Mouse (Mus musculus) c-Kit-positive CD71-positive TER-119-negative erythroid progenitor cells, embryonic 14.5 days (primary cell): ENCODE measurements at regions not wholly inside any gene's neighbourhood (a gene's known extent, or its start where the extent isn't known, plus 50 kb on each side); places are given as distances from the start of the nearest gene placed in this dataset.

ENCODE experiments used
- DNase-seq: peaks from one replicate; pipeline ENCODE4 v3.0.0-alpha.2; 2013; ENCODE audit warnings: low read depth

DNA sequence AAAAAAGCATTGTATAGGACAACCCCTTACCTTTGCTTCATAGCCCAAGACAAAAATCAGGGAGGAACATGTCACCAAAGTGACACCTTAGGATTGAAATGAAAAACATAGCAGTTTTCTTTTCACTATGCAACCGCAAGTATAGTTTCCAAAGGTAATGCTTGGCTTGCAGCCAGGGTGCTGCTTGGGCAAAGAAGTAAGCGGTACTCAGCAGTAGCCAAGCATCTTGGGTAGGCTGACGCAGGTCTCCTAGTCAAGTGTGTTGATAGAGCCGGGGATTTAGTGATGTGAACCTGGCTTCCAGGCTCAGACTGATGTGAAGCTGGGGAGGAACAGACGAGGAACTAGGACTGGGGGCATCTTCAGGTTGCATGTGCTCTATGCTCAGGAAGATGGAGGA, 138.3 kb upstream of the Cadm1 start:
- DNase-seq: no peak

DNA sequence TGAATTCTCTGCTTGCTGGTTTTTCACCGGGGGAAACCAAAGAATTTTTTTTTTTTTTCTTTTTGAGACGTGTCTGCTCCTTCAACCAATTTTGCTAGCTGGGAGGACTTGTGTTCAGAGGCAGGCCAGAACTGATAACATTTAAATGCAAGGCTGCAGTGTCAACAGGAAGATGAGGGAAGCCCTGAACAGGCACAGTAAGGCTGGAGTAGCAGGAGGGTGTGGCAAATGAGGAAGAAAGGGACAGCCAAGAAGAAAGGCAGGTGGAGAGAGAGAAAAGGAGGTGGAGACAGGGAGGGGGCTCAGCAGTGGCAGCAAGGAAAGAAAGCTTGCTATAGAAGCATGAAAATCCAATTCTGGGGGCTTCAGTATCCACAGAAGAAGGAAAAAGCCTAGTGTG, 130.4 kb upstream of the Cadm1 start:
- no peak for DNase-seq

DNA sequence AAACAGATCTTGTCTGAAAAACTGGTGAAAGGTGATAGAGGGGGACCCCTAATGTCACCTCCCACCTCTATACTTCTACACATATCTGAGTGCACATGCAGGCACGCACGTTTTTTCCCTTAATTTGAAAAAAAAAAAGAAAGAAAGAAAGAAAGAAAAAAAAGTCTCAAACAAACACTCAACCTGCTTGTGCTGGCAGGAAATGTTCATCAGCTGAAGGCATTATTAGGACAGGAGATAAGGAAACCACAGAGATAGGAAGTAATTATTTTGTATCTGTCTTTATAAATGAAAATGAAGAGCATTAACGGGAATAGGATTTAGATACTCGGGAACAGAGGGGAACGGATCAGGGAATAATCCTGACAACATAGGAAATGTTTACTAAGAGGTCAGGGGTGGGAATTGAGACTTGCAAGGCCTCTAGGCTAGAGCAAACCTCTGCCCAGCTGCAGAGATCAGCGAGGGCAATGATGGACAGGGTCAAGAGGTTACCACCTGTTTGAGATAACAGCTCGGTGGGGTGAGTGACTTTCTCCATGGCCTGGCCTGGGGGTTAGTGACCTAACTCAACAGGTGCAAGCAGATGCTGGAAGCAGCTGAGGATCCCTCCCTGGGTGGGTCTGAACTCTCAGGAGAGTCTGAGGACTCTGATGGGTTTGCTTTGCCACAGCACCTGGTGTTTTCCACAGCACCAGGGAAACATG, 129.7 kb upstream of the Cadm1 start:
- DNase-seq: no peak

DNA sequence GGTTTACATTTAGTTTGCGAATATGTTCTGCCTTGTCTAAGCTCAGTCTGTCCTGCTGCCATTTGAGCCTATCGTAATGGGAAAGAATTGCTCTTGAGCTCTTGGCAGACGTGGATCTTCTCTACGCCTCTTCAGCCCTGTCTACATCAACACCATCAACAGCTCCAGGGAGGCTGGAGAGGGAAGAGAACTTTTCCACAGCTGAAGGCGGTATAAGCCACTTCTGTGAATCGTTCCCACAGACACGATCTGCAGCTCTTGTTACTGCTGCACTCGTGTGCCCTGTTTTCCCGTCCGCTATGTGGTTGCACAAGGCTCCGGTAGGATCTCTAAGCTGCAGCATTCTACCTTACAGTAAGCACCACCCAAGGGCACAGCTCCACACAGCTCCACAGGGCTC, 128.5 kb upstream of the Cadm1 start:
- DNase-seq: no peak

DNA sequence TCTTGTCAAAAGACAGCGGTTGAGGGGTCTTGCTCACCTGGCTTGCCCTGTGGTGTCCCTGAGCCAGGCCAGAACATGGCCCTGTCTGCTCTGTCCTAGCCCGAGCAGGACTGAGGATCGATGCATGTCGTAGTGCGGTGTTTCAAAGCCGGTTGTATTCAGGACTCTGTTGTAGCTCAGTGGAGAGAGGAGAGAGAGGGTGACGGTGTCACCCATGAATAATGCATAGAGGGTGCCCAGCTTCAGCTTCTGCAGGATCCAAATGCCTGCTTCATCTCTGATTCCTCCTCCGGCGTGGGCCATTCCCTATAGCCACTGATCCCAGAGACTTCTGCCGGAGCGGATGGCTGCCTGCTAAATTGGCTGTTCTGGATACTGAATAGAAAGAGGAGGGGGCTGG, 126.7 kb upstream of the Cadm1 start:
- DNase-seq: no peak

DNA sequence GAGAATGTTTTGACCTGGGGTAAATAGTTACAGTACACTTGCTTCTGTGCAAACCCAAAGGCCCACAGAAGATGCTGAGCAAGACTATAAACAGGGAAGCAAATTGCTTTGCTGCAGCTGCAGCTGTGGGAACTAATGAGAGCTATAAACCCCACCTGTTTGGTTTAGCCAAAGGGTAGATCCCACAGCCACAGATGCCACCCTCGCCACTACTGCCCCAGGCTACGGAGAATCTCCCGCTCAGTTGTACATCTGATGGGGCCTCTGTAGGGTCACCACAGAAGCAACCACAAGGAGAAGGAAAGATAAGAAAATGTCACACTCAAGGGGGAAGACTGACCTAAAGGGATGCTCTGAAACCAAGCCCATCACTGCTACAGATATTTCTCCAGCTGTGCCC, 125.2 kb upstream of the Cadm1 start:
- DNase-seq: no peak

DNA sequence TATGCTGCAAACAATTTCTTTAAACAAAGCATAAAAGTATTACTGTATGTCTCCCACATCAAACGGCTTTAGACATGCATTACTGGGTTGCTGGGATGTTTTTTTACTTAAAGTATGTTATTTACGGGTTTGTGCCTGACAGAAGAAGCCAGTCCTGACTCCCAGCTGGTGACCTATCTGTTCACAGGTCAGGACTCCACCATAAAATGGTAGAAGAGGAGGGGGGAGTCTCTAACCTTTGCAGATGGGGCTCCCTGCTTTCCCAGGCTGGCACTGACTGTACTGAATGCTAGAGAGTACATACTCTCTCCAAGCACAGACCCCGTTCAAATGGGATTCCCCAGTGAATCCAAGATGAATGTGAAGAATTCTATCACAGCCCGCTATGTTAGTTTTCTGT, 124.4 kb upstream of the Cadm1 start:
- no peak for DNase-seq

DNA sequence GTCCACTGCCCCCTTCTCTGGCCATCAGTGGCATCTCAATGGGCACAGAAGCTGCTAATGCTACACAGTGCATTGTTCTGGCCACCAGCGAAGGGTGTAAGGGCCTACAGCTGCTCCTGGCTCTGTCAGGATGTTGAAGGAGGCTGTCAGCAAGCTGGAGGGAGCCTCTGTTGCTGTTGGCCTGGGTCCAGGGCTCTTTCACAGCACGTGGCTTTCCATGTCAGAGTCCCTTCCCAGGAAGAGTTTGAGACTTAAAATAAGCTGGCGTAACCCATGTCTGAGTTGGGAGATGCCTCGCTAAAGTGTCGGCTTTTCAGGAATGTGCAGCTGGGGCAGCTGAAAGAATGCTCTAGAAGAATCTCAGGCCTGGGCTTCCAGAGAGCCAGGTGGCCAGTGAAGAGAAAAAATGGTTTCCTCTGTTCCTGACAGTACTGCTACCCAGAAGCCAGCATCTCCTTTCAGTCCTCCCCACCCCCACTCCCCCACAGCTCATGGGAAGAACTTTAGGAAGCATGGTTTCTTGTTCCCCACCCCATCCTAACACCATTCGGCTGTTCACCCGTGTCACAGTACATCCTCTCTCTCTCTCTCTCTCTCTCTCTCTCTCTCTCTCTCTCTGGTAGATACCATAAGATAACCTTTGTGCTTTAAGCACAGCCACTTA, 122.8 kb upstream of the Cadm1 start:
- DNase-seq: no peak

DNA sequence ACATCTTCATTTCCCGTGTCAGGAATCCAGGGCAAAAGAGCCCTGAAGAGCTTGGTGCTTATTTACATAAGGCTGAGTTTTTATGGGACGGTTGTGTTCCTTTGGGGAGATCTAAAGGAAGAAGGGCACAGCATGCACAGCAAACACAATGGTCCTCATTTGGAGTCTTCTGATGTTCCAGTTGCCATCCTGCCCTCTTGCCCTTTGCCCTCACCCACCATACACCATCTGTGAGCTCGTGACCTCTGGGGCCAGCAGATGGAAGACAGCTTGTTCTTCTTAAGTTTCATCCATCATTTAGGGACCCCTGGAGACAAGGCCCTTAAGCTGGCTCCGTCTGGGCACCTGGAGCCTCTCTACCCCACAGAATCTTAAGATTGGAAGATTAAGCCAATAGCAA, 121.9 kb upstream of the Cadm1 start:
- no peak for DNase-seq

DNA sequence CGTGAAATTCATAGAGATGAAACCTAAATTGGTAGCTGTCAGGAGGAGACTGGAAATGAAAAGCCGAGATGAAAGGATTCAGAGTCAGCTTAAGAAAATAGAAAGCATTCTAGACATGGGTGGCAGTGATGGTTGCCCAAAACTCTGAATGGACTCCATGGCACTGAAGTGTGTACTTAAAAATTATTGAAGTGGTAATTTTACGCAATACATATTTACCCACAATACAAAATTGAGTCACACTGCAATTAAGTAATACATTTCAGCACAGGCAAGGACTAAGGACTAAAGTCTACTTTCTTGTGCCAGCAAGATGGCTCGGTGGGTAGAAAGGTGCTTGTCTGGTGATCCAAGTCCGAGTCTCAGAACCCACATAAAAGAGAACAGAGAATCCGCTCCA, 120.4 kb upstream of the Cadm1 start:
- no peak for DNase-seq

DNA sequence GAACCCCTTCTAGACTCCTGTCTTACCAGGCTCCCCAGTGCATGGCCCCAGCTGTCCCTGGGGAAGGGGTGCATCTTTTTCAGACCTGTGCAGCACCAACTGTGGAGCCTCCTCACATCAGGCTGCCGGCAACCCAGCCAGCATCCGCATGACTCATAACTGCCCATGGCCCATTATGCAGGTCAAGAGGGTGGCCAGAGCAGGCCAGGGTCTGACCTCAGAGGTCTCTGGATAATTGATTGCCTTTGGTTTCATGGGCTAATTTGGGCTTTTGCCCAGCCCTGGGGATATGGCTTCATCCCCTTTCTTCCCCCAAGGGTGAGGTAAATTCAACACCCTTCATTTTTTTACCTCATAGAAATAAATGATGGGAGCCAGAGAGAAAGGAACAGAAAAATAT, 117.2 kb upstream of the Cadm1 start:
- DNase-seq: no peak

DNA sequence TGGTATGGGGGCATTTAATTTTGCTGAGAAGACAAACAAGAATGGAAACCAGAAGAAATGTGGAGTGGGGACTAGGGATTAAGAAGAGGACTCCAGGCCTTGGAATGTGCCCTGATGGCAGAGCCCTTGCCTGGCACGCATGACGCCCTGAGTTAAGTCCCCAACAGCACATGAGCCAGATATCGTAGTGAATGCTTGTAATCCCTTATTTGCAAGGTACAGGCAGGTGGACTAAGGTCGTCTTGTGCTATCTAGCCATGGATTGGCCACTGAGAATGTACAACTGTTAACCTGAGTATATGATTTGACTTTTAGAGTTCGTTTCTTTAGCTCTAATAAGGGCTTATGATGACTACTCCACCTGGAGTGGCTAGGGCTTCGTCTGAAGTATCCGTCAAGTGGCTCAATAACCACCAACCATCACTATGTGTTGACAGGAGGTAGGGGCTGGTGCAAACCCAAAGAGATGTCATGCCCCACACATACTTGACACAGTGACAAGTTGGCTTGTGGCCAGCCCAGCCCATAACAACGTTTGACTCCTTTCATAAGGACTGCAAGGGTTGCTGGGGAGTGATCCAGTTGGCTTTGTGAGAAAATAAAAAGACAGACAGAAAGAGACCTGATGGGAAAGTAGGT, 115.5 kb upstream of the Cadm1 start:
- DNase-seq: no peak

DNA sequence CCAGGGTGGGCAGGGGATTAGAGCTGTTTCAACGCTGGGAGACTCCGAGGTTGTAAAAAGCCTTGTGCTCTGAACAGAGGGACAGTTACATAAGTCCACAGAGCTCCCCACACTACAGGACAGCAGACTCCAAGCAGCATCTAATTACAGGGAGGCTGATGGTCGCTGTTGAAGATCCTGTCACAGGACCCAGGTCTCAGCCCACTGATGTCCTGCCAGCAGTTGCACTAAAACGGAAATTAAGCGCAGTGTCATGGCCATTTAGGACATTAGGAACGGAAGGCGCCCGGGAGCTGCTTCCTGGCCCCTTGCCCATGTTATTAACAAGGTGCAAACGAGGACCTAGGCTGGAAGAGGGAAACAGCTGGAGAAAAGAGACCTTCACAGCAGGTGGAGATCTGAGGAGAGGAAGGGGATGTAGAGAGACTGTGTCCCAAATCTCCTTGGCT, 107.8 kb upstream of the Cadm1 start:
- no peak for DNase-seq

DNA sequence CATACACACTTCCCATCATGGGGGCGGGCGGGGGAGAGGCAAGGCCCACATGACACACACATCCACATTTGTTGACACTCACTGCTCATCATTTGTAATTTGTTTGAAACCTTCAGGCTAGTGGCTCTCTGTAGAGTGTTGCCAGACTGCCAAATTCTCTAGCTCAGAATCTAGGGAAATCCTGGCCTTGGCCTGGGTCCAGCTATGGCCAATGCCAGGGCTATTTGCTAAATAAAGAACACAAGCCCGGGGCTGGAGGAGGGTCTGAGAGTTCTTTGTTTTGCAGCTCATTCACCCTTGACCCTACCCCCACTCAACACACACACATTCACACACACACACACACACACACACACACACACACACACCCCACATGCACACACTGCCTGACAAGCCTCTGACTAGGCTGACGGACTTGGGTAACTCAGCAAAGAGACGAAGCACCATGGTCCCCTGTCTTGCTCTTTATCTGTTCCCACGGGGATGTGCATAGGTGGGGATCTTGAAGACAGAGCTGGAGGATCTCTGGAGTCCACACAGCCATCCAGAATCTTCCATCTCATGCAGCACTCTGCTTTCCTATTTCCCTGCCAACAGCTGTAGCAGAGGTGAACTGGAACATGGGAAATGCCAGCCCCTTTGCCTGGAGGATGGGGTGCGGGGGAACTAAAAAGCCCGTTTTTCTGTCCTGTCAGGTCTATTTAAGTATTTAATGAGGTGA, 107.1 kb upstream of the Cadm1 start:
- DNase-seq: no peak

DNA sequence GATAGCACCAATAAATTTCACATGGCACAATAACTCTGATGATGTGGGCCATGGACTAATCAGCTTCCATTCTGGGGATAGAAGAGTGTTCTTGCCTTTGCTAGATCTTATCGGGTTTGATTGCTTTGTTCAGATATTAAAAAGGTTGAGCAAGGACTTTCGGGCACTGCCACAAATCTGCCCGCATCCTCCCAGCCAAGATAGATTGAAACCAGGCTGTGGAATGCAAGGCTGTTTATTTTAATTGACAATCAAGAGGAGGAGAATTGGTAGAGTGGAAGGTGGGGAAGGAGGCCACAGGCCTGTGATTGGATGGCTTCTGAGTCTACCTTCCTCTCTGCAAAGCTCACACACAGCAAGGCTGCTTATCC, 106.5 kb upstream of the Cadm1 start:
- DNase-seq: no peak

DNA sequence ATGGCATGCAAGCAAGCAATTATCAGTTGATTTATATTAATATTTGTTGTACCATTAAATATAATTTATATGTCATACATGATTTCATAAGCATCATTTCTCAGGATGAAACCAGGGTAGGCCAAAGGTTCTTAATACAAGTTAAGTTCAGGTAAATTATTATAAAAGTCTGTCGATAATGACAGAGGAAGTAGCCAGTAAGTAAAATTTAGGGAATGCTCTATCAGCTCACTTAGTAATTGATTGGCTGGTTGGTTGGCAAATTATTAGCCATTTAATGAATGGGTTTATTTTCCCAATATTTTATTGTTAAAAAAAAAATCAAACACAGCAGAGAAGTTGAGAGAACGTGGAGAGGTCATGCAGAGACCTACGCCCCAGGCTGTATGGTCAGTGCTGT, 105.8 kb upstream of the Cadm1 start:
- DNase-seq: no peak

DNA sequence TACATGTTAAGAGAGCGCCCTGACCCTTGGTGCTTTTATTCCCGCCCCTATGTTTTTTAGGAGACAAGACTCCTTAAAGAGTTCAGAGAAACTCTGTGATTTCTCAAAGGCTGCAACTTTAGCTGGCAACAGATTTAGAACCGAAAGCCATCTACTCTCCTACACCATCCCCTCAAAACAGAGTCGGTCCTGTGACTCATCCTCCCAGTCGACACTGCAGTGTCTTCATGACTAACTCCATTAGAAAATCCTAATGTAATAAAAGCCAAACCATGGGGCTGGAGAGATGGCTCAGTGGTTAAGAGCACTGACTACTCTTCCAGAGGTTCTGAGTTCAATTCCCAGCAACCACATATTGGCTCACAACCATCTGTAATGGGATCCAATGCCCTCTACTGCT, 103.3 kb upstream of the Cadm1 start:
- no peak for DNase-seq

DNA sequence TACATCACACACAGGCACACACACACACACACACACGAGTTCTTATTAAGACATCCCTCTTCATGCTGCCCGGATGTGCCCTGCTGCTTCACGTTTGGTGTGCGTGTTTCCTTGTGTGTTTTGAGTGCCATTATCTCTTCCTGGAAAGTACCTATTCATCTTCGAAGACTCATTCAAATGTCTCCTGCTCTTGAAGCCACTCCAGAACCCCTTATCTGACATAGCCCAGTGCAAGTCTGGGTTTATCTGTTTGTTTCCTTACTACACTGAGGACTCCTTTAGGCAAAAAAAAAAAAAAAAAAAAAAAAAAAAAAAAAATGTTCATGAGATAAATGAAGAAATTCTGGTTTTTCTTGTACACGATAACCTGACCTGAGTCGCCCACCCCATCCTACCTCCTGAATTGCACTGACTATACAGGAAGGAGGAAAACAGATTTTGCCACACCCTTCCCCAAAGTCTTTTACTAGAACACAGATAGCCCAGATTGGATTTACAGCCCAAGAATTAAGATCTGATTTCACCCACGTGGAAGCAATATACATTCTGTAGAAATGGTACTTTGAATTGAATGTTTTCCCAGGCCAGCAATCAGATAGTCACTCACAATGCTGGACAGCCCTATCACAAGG, 101.1 kb upstream of the Cadm1 start:
- DNase-seq: no peak

DNA sequence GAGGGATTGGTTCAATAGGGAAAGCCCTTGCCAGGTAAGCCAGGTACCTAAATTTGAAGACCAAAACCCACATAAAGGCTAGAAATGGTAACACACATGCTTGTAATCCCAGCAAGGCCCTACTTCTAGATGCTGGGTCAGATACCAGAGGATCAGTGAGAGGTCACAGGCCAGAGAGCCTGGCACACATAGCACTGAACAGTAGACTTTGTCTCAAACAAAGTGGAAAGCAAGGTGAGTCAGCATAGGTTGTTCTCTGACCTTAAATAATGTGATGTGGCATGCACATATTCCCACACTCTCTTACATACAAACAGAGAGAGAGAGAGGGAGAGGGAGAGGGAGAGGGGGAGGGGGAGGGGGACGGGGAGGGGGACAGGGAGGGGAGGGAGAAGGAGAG, 100.3 kb upstream of the Cadm1 start:
- no peak for DNase-seq

DNA sequence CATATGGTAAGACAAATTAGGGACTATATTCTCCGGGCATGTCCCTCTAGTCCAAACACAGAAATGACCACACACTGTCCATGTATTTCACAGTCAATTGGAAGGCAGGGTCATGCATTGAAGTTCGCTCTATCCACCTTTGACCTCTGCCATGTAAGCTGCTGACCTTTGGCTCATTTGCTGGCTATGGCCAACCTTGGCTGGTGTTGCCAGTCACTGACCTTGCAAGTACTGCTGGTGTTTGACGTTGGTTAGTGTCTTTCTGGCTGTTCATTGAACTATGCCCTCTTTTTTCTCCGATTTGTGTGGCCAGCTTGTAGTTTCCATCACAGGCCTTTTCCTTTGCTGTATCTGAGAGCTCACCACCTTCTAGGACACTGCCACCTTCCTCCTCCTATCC, 97.3 kb upstream of the Cadm1 start:
- no peak for DNase-seq

DNA sequence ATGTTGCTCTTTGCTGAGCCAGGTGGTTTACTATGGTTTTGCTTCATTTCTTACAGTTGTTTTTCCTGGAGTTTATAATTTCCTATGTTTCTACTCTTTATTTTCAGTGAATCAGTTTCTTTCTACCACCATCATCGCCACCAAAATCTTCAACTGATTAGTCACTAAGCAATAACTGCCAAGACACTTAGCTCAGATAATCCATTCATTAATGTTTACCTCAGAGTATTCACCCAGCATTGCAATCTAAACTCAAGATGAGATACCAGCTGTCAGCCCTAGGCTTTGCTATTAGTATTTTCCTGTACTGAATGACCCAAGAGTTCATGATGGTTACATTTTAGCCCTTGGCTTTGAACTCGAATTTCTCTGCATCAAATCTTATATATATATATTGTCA, 96.8 kb upstream of the Cadm1 start:
- DNase-seq: no peak

DNA sequence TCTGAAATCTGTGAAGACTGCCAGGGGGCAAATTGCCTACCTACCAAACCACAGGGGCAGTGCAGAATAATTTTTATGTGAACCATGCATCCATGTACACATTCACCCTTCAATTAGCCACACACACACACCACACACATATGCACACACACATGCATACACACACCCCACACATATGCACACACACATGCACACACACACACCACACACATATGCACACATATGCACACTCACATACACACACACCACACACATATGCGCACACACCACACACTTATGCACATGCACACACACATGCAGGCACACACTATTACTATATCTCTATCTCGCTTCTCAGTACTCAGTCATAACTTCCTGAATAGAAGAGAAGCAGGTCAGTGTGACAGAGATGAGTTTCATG, 95.9 kb upstream of the Cadm1 start:
- DNase-seq: no peak

DNA sequence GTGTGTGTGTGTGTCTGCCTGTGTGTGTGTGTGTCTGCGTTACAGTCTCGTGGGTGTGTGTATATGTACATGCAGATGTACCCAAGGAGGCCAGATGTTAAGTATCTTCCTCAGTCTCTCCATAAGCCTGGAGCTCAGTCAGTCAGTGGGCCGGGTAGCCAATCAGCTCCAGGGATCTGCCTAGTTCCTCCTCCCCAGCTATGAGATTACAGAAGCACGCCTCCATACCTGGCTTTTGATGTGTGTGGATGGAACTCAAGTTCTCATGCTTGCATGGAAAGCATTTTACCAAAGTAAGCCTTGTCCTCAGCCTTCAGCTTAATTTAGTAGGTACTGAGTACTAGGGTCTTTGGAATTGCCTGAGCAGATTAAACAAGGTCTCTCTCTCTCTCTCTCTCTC, 91.0 kb upstream of the Cadm1 start:
- DNase-seq: no peak
